Comparison of ENCODE assay signal across 7 mouse cellular contexts in the genomic region with DNA sequence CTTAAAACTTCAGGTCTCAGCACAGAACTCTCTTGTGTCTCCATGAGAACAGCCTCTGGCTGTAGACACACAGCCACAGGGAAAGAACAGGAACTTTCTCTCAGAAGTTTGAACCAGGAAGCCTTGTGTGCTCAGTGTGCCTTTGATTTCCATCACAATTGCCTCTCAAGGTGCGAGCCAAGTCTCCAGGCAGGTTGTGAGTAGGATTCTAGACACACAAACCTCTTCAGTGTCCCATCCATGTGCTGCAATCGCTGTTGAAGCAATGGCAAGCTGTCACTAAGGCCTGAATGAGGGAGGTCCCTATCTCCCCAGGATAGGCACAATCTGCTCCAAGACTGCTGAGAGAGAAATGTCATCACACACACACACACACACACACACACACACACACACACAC. TPM values are rescaled to one million over a fixed set of nuclear protein-coding genes. Genes with fewer than 3 reads are reported as not detected.
DNase-seq lines count a peak whose midpoint lies in the region; ATAC-seq and TF ChIP-seq lines count a peak whose summit lies in the region.

No protein-coding gene starts in this region.

- TF ChIP-seq POLR2A in embryonic fibroblast, embryonic 13.5 days (IDR thresholded peaks at IDR 0.05; ENCODE audit: low read depth, low read length): no peak

- H3K4me1 ChIP-seq in lung, embryonic 15.5 days: peaks cover 55% of the 10 kb centered on the region
- H3K4me1 ChIP-seq in embryonic fibroblast, embryonic 13.5 days (ENCODE audit: control insufficient read depth, insufficient read depth, low read length): peaks cover 16% of the 10 kb centered on the region
- H3K4me1 ChIP-seq in neural tube, embryonic 13.5 days (replicated peaks): peaks cover 56% of the 10 kb centered on the region

- H3K9ac ChIP-seq in lung, embryonic 15.5 days: no peak overlapping the region
- no peak overlapping the region for H3K9ac ChIP-seq in neural tube, embryonic 13.5 days

- H3K4me2 ChIP-seq in lung, embryonic 15.5 days: peak overlapping the region; percentile 96; the same call in 1 of the 2 replicates
- no peak overlapping the region for H3K4me2 ChIP-seq in neural tube, embryonic 13.5 days

- no peak for DNase-seq in lung, postnatal 10 days
- peak; percentile 28 to 45 for DNase-seq in heart, postnatal 36 days
- no peak for DNase-seq in adrenal gland, adult 8-10 months

- H3K4me3 ChIP-seq in lung, embryonic 15.5 days: no peak overlapping the region
- H3K4me3 ChIP-seq in embryonic fibroblast, embryonic 13.5 days (ENCODE audit: insufficient read depth, low read length): no peak overlapping the region
- peak overlapping the region; percentile 53; the same call in 1 of the 2 replicates for H3K4me3 ChIP-seq in neural tube, embryonic 13.5 days

- H3K27ac ChIP-seq in lung, embryonic 15.5 days: peak overlapping the region; percentile 99
- peak overlapping the region; percentile 75 for H3K27ac ChIP-seq in embryonic fibroblast, embryonic 13.5 days (ENCODE audit: insufficient read depth, low read length)
- 0 out of 2 replicates have a peak overlapping the region, but pooled peaks have one; percentile 88 for H3K27ac ChIP-seq in neural tube, embryonic 13.5 days (replicated peaks)

- ATAC-seq in lung, embryonic 15.5 days (ENCODE audit: borderline replicate concordance, extremely low read depth, low FRiP score, low TSS enrichment): no peak
- ATAC-seq in neural tube, embryonic 13.5 days (ENCODE audit: low read depth): no peak
- no peak for ATAC-seq in monocyte, adult 5-6 weeks (replicated peaks; ENCODE audit: insufficient number of reproducible peaks, low FRiP score, low TSS enrichment, poor library complexity, severe bottlenecking)

- H3K27me3 ChIP-seq in lung, embryonic 15.5 days: no peaks in the 10 kb centered on the region
- H3K27me3 ChIP-seq in neural tube, embryonic 13.5 days: no peaks in the 10 kb centered on the region

- no peaks in the 10 kb centered on the region for H3K9me3 ChIP-seq in lung, embryonic 15.5 days
- H3K9me3 ChIP-seq in neural tube, embryonic 13.5 days: no peaks in the 10 kb centered on the region

- peaks cover 10% of the 10 kb centered on the region for H3K36me3 ChIP-seq in lung, embryonic 15.5 days
- peaks cover 18% of the 10 kb centered on the region for H3K36me3 ChIP-seq in neural tube, embryonic 13.5 days

- TF ChIP-seq CTCF in embryonic fibroblast, embryonic 13.5 days (IDR thresholded peaks at IDR 0.05; ENCODE audit: borderline replicate concordance, insufficient read depth, low read length): no peak

- WGBS in lung, embryonic 15.5 days: 35% methylated on average over 2 of the region's 2 CpGs
- 43% methylated on average over 2 of the region's 2 CpGs for WGBS in neural tube, embryonic 13.5 days

- intact Hi-C loops in heart, postnatal 36 days (cut with DNase I): loop anchor here (2.0 kb wide), 3 partner anchors 14 to 338 kb away; no protein-coding TSS in a partner anchor

RNA-seq across cellular contexts. Expression of a gene that starts 10.8 kb away (rescaled TPM):
- polyA plus RNA-seq in lung, embryonic 15.5 days (2015; fragmentation: Nextera tagmentation; extraction: Ambion mirVana): 12.6 TPM in 2 replicates
- polyA plus RNA-seq in embryonic fibroblast, embryonic 13.5 days (2011; ENCODE audit: insufficient read length, low read depth, missing spikeins): 58.6 and 74.8 TPM in 2 replicates
- total RNA-seq in heart, postnatal 36 days (2021): 10 to 100 TPM; 64.3 to 71.2 TPM
- polyA plus RNA-seq in neural tube, embryonic 13.5 days (2015; fragmentation: Nextera tagmentation; extraction: Ambion mirVana): 8.6 and 9.7 TPM in 2 replicates
- total RNA-seq in monocyte, adult 5-6 weeks (2017): 41.2 to 53.3 TPM (median 48.5 TPM) in 3 replicates
- total RNA-seq in adrenal gland, adult 8-10 months (2022): 100 to 1,000 TPM in 2 of 4 experiments, 10 to 100 TPM in 2; 74.4 to 129 (median 98.9) TPM

Comparison
In these comparisons a context has a peak if more than half of its experiments do, and no peak if none do; other contexts are left out.
1. DNase-seq: peak in heart, postnatal 36 days (2 of 2); none in lung, postnatal 10 days (single experiment) and adrenal gland, adult 8-10 months (single experiment).
2. Peak in every context shown above with its lines, with median percentiles within 50 percentile points of each other: H3K27ac ChIP-seq.